Mouse (Mus musculus) C2C12 (cell line): ENCODE results near the gene Smtnl2.

Experiments
- CEBPB ChIP-seq: IDR thresholded peaks from one replicate; pipeline ENCODE4 v1.6.1; 2011; ENCODE audit warnings: low read depth, mild to moderate bottlenecking, control low read depth, moderate library complexity
- CTCF ChIP-seq: IDR thresholded peaks from one replicate; pipeline ENCODE4 v1.5.1; 2011; ENCODE audit not compliant: control insufficient read depth, insufficient read depth, insufficient read length
- MAX ChIP-seq: IDR thresholded peaks from one replicate; pipeline ENCODE4 v1.6.1; 2011; ENCODE audit warnings: mild to moderate bottlenecking, control low read depth
- MYOD1 ChIP-seq: IDR thresholded peaks from one replicate; pipeline ENCODE4 v1.6.1; 2011; ENCODE audit warnings: low read depth; ENCODE audit not compliant: control insufficient read depth, insufficient read length
- MYOG ChIP-seq: IDR thresholded peaks from one replicate; pipeline ENCODE4 v1.6.1; 2011; ENCODE audit not compliant: control insufficient read depth, insufficient read length; ENCODE audit errors: extremely low read depth
- USF1 ChIP-seq: IDR thresholded peaks from one replicate; pipeline ENCODE4 v1.6.1; 2011; ENCODE audit warnings: low read depth, mild to moderate bottlenecking, control low read depth, moderate library complexity

DNA sequence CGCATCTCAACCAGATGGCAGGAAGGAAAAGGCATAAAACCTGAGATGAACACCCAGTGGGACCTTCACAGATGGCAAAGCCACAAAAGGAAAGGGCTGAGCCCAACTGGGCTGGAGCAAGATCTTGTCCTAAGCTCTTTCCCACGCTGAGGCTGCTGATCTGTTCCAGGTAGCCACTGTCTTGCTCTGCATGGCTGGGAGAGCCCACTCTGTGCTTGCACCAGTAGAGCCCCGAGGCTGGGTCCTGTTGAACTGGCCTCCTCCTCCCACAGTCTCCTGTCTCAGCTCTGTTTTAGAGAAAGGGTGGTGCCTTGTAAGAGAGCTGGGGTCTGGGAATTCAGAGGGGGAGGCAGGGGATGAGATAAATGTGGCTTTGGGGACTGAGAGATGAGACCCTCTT lies 4.4 kb downstream of the Smtnl2 start:
- TF ChIP-seq USF1 (no peak), CTCF (no peak), MAX (no peak), MYOG (no peak), CEBPB (no peak), MYOD1 (no peak)
